Mouse (Mus musculus): ENCODE data around the gene Espn.

DNA sequence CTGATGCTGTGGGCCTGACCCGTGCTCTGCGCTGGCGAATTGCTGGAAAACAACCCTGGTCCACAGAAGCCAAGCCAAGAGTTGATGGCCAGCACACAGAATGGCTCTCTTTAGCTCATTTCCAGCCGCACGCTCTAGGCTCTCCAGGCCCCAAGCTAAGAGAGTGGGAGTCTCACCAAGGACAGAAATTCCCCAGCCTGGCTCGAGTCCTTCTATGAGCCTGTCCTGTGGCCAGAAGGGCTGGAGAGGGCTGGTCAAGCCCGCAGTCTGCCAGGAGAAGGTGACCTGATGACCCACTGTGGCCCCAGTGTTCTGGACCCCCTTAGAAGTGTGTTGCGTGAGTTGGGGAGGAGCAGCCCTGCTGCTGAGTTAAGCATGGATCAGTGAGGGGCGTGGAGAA lies 75.0 kb downstream of the Espn start:
- TF ChIP-seq TAL1 (IDR thresholded peaks at IDR 0.05; ENCODE audit: low read length) = no peak
- TF ChIP-seq MAX (IDR thresholded peaks at IDR 0.05; ENCODE audit: low read length) = no peak
- TF ChIP-seq CHD1 (IDR thresholded peaks at IDR 0.05; ENCODE audit: low read depth, low read length) = no peak
- no peak for TF ChIP-seq NELFE (IDR thresholded peaks at IDR 0.05; ENCODE audit: low read depth, low read length)
- no peak for TF ChIP-seq MAZ (IDR thresholded peaks at IDR 0.05; ENCODE audit: low read depth, low read length)
- no peak for TF ChIP-seq NRF1 (IDR thresholded peaks at IDR 0.05; ENCODE audit: insufficient read depth, low read depth, low read length, poor library complexity, severe bottlenecking)
- no peak for TF ChIP-seq CHD2 (IDR thresholded peaks at IDR 0.05; ENCODE audit: low read length)
- no peak for TF ChIP-seq CTCF (IDR thresholded peaks at IDR 0.05 in 2 of 3, conservative IDR thresholded peaks at IDR 0.05 in 1 of 3; ENCODE audit: control insufficient read depth in 1 of 3, insufficient read depth in 1 of 3, low read depth in 2 of 3, low read length in 3 of 3, poor library complexity in 1 of 3, severe bottlenecking in 1 of 3)
- TF ChIP-seq TCF12 (IDR thresholded peaks at IDR 0.05; ENCODE audit: low read depth, low read length) = no peak

All from MEL (cell line).